Mouse (Mus musculus): ENCODE data around the gene Gnl2.
A peak's percentile ranks its signal among the peaks of the same experiment; 100 is the strongest.

- TF ChIP-seq SIN3A (IDR thresholded peaks at IDR 0.05; ENCODE audit: low read length) = no peak
- TF ChIP-seq CTCF (conservative IDR thresholded peaks at IDR 0.05 in 1 of 2, IDR thresholded peaks at IDR 0.05 in 1 of 2; ENCODE audit: low read depth in 2 of 2, low read length in 2 of 2) = peak in 1 of 2 experiments; percentile 2; a peak in 1 of 4 replicates
- peak; percentile 39; the same call in 1 of the 2 replicates for TF ChIP-seq TCF12 (IDR thresholded peaks at IDR 0.05; ENCODE audit: low read depth, low read length)
- TF ChIP-seq SMC3 (IDR thresholded peaks at IDR 0.05; ENCODE audit: low read depth, low read length) = no peak
- TF ChIP-seq POLR2AphosphoS2 (IDR thresholded peaks at IDR 0.05; ENCODE audit: low read depth, low read length) = no peak
- TF ChIP-seq POLR2A (IDR thresholded peaks at IDR 0.05; ENCODE audit: low read depth, low read length) = no peak; the same call in none of the 2 replicates
Measured at GRCm38 (mm10) chr4:125063829-125064228, 47.4 kb downstream of the Gnl2 start.
